Mouse (Mus musculus) fat pad, adult 2 months (tissue): Measurements from ENCODE around the gene C1galt1c1.

Source experiments
- DNase-seq: peaks from one replicate; pipeline ENCODE4 v3.0.0-alpha.2; 2011; ENCODE audit warnings: low read depth, low spot score; ENCODE audit errors: extremely low read depth

Gene C1galt1c1

DNA sequence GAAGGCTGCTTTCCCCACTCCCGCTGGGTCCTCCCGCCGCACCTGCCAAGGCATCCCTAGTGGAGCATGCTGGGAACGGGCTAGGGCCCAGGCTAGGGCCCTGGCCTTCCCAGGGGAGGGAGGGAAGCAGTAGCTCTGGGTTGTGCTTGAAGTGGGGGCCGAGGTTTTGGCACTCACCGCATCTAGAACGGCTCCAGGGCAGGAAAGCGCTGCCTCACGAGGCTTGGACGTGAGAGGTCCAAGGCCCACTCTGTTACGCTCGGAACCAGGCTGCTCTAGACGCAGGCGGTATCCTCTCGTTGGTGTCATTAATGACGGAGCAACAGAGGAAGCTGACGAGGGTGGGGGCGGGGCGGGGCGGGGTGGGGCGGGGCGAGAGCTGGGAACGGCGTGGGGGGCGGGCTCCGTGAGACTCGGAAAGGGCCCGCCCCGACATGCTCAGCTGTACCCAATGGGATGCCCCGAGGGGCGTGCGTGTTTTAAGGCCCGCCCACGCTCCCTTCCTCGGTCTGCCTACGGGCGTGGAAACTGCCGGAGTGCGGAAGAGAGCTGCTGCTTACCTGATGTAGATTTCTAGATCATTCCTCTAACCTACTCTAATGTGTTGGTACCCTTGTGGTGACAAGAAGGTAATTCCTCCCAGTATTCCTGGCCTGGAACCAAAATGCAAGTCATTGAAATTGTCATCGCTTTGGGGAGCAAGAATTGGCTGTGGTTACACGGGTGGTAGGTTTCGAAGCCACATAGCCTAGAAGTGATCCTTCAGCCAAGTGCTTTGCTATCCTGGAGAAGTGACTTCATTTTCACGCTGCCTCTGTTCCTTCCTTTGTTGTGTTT is at the start of gene C1galt1c1:
TSS of gene C1galt1c1 (minus strand) at position 287 of the 837 bp plus-strand sequence.
- DNase-seq = peak; percentile 39

DNA sequence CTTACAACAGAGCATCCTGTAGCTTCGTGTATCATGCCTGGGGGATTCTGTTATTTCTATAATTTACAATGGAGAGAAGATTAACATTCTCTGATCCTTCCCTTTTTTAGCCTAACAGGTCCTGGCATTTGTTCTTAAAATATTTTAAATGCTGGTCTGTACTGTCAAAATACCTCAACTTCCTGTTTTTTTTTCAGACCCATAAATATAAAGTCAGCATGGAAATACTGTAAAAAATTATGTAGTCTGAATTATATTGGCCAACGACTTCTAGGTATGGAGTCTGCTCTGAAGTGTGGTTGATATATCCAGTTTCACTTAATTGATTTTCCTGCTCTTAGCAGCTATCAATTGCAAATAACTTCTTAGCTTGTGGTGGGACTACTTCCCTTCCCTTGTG is 47.1 kb upstream of the C1galt1c1 start:
- DNase-seq = no peak

DNA sequence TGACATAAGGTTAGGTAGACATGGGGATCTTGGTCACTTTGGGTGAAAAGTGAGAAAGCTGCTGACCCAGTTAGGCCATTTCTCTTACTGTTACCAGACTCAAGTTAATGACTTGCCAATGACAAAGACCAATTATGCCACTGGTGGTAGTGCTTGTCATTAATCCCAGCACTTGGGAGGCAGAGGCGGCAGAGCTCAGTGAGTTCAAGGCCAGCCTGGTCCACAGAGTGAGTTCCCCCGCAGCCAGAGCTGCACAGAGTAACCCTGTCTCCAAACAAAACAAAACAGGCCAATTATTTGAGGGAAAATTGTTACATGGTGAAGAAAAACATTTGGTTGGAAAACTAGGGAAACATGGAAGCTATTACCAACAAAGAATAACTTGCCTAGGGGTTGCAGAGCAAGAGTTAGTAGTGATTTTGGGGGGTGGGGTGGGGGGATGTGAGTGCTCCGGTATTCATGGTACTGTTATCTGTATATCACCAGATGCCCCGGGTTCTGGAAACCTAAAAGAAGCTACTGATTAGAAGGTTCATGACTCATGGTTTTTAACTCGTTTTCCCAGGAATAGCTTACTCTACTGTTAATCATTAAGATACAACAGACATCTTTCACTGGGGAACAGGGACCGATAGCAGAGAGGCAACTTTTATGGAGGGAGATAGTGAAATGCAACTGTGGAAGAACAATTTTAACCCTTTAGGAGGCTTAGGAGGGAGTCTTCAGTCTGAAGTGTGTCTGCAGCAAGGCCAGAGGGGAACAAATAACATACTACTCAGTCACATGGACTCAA is 34.4 kb upstream of the C1galt1c1 start:
- DNase-seq = no peak

DNA sequence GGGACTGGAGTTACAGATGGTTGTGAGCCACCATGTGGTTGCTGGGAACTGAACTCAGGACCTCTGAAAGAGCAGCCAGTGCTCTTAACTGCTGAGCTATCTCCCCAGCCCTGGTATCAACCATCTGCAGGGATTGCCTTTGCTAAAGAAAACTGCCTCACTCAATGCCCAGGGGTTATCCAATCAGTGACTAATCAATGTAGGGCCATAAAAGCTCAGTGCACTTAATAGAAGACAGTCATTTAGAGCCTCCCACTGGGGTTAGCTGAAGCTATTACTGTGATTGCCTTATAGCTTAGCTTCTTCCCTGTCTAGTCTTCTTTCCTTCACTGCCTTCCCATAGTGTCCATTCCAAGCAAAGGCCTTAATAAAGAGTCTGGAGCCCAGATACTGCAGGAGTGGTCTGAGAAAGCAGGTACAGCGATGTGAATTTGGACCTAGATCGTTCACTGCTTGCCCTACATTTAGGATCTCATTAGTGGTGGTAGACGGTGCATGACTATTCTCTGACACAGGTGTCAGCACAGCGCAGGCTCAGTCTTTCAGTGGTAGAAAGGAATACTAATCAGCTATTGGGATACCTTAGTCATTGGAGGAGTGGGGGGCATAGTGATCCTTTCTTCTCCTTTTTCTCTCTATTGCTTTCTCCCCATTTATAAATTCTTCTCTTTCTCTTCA is 21.5 kb upstream of the C1galt1c1 start:
- no peak for DNase-seq

DNA sequence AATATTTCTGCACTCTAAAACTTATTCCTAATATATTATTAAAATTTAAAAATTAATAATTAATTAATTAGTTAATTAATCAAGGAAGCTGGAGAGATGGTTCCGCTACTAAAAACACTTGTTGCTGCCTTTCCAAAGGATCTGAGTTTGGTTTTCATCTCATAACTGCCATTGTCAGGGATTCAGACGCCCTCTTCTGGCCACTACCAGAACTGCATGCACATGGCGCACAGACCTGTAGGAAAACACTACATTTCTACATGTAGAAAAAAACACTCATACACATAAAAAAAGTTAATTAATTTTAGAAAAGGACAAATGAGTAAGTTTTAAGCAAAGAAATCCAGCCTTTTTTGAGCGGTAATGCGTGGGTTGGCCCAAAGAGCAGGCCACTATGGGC is 19.8 kb upstream of the C1galt1c1 start:
- no peak for DNase-seq

DNA sequence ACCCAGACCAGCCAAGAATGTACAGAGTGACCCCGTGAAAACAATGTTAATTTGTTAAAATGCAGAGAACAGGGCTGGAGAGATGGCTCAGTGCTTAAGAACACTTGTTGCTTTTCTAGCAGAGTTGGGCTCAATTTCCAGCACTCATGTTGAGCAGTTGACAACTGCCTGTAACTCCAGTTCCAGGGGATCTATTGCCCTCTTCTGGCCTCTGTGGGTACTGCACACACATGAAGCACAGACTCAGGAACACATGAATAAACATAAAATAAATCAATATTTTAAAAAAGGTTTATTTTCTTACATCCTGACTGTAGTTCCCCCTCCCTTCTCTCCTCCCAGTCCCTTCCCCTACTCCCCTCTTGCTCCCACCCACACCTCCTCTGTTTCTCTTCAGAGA is 18.3 kb upstream of the C1galt1c1 start:
- no peak for DNase-seq

DNA sequence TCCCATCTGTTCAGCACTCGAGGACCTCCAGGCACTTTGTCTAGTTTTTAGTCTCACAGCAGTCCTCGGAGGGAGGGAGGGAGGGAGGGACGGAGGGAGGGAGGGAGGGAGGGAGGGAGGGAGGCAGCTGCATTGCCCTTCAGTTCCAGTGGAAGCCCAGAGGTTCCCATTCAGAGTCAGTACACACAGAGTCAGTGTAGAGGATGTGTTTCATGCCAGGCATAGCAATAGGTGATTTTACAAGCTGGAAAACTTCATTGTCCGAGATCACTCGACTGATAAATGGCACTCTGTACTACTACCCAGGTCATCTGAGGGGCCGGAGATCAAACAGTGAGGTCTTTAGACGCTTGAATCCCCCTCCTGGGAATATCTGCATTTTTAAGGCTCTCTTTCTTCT is 16.3 kb upstream of the C1galt1c1 start:
- DNase-seq = no peak

DNA sequence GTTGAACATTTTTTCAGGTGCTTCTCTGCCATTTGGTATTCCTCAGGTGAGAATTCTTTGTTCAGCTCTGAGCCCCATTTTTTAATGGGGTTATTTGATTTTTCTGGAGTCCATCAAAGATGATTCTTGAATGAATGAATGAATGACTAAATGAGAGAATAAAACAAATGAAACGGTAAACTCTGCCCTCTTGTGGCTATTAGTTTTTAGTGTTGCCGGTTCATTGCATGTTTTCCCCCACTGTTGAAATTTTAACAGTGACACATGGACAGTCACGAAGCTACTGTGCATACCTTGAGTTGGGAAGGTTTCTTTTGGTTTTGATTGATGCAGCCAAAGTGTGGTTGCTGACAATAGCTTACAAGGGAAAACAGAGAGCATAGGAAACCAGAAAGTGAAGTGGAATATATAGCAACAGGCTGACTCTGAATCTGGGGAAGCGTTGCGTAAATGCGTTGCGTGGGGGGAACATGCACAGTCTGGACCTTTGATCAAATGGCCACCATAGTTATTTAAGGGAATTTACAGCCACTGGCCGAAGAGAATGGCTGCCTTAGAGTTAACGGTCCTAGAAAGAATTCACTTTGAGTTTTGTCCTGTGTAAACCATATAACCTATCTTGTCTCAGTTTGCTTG is 15.6 kb upstream of the C1galt1c1 start:
- no peak for DNase-seq

DNA sequence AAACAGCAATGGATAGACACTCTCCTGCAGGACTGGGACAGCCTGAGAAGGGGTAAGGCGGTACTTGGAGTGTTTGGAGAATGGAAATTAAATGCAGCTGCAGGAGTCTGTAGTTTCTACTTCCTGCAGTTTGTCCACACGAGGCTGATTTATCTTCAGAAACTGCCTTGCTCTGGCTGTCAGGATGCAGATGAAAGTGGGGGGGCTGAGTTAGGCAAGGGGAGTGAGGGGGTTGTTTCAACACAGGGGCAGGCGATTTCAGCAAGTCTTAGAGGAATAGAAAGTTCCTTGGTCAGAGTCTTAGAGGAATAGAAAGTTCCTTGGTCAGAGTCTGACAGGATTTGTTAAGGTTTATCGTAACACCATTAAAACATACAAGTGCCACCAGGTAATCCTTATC is 7.3 kb upstream of the C1galt1c1 start:
- no peak for DNase-seq

DNA sequence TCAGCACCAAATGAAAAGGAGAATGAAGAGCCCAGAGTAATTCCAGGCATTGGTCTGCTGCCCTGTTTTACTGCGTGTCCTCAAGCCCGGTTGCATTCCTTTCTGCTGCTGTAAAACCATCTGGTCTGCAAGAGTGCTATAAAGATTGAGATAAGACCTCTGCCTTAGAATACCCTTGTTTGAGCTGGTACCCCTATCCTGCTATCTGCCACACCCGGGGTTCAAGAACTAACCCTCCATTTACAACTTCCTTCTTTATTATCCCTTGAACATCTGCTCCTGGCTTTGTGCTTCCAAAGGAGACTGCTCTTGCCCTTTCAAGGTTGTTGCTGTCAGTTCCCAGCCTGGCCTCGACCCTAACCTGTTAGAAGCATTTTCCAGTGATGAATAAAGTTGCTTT is 6.5 kb upstream of the C1galt1c1 start:
- DNase-seq = no peak

DNA sequence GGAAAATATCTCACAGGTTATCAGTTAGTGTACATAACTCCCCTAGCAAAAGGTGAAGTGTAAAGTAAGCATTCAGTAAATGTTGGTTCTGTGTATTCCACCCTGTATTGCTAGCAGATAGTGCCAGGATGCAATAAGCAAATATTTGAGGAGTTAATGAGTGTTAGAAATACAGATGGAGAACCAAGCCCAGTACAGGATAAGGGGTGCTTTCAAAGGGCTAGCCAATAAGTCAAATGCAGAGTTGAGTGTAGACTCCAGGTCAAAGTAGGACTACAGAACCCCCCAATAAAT is 698 bp upstream of the C1galt1c1 start:
- DNase-seq = no peak

DNA sequence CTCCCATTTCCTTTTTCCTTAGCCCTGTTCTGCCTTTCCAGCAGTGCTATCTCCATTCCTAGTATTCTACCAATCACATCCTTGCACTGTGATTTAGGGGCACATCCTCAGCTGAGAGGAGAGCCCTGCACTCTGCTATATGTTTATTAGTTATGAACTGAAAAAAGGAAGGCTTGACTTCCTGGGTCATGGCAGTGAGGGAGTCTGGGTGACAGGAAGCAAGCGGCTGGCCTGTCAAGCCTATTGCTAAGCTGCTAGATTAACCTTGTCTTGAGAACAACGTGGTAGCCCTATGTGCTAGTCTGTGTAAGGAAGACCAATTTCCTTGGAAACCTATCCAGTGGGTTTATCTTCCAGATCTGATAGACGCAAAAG is 33.9 kb downstream of the C1galt1c1 start:
- no peak for DNase-seq

DNA sequence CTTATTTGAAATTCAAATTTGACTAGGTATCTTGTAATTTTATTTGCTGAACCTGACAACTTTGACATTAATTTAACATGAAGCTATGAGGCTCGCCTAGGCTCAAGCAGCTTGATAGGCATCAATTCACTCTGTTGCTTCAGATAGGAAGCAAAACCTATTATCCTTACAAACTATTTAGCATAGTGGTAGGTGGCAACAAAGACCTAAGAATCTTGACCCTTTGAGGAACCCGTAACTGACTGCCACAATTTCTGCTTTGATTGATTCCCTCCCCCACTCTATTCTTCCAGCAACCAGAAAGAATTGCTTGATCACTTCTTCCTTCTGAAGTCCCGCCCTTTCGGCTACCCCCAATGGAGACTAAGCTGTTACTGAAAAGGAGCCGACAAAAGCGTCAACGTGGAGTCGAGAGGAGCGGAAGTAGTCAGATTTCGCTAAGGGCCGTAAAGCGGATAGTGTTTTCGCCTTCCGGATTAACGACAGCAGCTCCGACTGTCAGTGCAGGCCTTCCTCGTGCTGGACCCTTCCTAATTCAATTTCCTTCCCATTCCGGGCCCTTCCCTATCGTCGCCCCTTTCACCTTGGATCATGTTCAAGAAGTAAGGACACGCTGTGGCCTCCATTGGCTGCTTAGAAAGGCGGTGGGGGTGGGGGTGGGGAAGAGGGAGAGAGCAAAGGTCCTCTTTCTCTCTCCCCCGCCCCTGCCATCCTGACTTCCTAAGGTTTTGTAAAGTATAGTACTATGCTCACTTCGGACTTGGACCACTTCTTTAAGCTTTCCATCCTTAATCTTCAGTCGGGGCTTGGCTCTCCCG is 34.5 kb downstream of the C1galt1c1 start, which contains the start of gene Mcts1:
TSS of gene Mcts1 (plus strand) at position 402 of the 818 bp plus-strand sequence.
- DNase-seq = peak; percentile 42

DNA sequence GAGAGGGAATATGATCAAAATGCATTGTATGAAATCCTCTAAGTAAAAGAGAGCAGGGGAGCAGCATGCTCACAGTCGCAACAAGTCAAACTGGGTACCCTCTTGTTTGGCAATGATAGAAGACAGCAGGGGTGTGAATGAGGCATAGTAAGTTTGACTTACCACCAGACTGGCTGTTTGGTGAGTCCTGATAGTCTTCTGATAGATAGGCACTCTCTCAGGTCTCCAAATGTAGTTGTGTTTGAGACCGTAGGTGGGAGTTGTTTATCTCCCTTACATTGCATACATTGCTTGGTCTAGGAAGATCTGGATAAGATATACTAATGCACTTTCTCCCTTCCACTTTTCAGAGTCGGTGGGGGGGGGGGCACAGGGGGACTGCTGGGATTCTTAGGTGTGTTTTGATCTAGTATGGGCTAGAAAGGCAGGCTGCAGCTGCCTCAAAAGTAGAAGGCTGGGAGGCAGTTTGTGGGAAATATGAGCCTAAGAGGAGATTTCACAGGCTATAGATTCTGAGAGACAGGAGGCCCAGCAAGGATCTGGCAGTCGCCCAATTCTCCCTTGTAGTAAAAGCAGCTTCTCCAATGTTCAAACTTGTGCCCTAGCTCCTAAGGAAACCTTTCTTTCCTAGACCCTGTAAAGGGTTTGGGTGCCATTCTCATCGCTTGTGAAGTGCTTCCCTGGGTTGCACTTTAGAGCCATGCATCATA is 41.6 kb downstream of the C1galt1c1 start:
- DNase-seq = no peak

DNA sequence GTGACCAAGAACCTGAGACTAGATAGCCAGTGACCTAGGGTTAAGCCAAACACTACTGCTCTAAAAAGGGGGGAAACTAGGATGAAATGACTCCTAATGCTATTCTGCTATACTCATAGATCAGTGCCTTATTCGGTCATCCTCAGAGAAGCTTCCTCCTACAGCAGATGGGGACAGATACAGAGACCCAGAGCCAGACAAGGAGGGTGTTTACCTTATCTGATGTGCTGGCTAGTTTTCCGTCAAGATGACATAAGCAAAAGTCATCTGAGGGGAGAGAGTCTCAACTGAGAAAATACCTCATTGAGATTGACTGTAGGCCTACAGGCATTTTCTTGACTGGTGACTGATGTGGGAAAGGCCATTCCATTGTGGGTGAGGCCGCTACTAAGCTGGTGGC is 43.1 kb downstream of the C1galt1c1 start:
- no peak for DNase-seq

DNA sequence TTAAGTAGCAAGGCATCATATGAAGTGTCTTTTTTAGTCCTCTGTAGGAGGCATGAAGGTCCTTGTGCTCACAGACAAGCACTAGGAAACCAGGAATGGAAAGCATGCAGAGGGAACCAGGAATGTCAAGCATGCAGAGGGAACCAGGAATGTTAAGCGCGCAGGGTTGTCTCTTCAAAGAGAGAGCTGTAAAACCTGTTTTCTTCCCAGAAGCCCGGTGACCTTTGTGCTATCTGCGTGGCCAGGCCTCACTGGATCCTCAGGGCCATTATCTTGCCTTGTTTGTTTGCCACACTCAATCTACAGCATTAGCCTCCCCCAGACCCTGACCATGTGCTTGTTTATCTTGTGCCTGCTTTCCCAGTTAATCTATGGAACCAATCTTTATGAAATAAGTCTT is 45.1 kb downstream of the C1galt1c1 start:
- DNase-seq = no peak

DNA sequence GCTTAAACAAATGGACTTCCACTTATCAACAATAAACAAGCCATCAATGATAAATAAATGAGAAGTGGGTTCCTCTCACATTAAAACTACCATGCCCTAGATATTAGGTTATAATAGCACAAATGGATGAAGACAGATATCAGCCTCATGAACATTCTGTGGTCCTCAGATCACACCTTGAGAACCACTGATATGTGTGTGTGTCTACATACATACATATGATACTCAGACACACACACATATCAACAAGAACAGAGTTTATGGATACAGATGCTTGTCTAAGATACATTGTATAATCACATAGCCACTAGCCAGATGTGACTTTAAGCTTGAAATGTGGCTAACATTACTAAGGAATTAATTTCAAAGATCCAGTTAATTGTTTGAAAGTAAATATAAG is 51.6 kb downstream of the C1galt1c1 start:
- DNase-seq = no peak

DNA sequence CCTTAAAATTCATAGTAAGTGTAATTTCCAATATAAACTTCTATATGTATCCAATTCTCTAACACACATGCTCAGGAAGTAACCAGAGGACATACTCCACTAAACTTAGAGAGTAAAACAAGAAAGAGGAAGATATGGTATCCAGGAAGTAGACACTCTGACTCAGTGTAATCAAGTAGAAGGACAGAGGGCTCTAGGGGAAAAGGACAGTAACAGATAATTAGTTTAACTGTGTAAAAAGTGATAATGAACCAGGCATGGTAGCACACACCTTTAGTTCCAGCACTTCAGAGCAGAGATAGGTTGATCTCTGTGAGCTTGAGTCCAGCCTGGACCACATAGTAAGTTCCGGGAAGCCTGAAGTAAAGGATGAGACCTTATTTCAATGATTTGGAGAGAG is 53.7 kb downstream of the C1galt1c1 start:
- DNase-seq = no peak
